Mouse (Mus musculus): ENCODE results near the gene Ptpru. TPM values are rescaled to one million over a fixed set of nuclear protein-coding genes. Genes with fewer than 3 reads are reported as not detected.

Gene Ptpru
- 1.2 and 1.5 TPM in 2 replicates for polyA plus RNA-seq (2012; rRNA removed)

DNA sequence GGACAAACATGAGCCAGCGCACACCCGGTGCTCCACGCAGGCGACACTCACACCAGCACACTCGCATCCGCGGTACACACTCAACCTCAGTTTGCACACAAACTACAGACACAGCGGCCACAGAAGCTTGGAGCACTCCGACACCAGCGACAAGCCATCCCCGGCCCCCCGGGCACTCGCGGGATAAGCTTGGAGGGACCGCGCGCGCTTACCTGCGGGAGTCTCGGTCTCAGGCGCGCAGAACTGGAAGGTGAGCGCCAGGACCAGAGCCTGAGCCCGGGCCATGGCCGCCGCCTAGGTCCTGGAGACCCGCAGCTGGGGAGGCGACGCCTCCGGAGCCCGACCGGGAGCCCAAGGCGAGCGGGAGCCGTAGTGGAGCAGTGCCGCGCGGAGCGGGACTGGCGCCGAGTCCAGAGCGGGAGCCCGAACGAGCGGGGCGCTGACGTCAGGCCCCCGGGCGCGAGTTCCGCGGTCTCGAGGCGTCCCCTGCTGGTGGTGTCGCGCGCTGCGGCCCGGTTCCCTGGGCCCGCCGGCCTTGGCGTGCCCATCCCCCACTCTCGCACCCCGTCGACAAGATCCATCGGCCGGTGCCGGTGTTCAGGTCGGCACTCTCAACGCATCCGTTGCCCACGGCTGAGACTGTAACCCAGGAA lies at the start of gene Ptpru:
TSS of gene Ptpru (minus strand) at position 417 of the 653 bp plus-strand sequence.
- DNase-seq (ENCODE audit: low read depth in 1 of 2, low spot score in 2 of 2): peak; percentile 42 to 83
- peaks cover 12% of the 10 kb centered on the region for H3K4me1 ChIP-seq (ENCODE audit: control insufficient read depth, insufficient read depth, insufficient read length)
- TF ChIP-seq POLR2A (IDR thresholded peaks at IDR 0.05; ENCODE audit: low read depth, low read length) (no peak), CTCF (IDR thresholded peaks at IDR 0.05; ENCODE audit: extremely low read depth, insufficient read depth, insufficient read length, insufficient replicate concordance) (peak; percentile 96)
- H3K27me3 ChIP-seq (ENCODE audit: control insufficient read depth, insufficient read depth, low read length): peaks cover 12% of the 10 kb centered on the region
- H3K27ac ChIP-seq (ENCODE audit: insufficient read depth, low read length): no peak within 1 kb of the TSS
- H3K4me3 ChIP-seq (ENCODE audit: extremely low read depth, insufficient read depth, insufficient read length): peak within 1 kb of the TSS; percentile 62
- H3K36me3 ChIP-seq (ENCODE audit: control insufficient read depth, insufficient read depth, low read length): no peaks in the 10 kb centered on the region
- 2% methylated on average over 72 of the region's 72 CpGs for WGBS

GRCm38 (mm10) chr4:131885376-131885775 lies 47.3 kb upstream of the Ptpru start:
- Histone ChIP-seq H3K4me3 (ENCODE audit: extremely low read depth, insufficient read depth, insufficient read length) (no peak overlapping the region), H3K27me3 (ENCODE audit: control insufficient read depth, insufficient read depth, low read length) (no peaks in the 10 kb centered on the region), H3K27ac (ENCODE audit: insufficient read depth, low read length) (no peak overlapping the region), H3K4me1 (ENCODE audit: control insufficient read depth, insufficient read depth, insufficient read length) (0 out of 2 replicates have a peak, but pooled peaks cover 3% of the 10 kb centered on the region), H3K36me3 (ENCODE audit: control insufficient read depth, insufficient read depth, low read length) (peaks cover 18% of the 10 kb centered on the region)
- 83% methylated on average over 6 of the region's 6 CpGs for WGBS
- no peak for DNase-seq (ENCODE audit: low read depth in 1 of 2, low spot score in 2 of 2)
- TF ChIP-seq CTCF (IDR thresholded peaks at IDR 0.05; ENCODE audit: extremely low read depth, insufficient read depth, insufficient read length, insufficient replicate concordance) (no peak), POLR2A (IDR thresholded peaks at IDR 0.05; ENCODE audit: low read depth, low read length) (no peak)

DNA sequence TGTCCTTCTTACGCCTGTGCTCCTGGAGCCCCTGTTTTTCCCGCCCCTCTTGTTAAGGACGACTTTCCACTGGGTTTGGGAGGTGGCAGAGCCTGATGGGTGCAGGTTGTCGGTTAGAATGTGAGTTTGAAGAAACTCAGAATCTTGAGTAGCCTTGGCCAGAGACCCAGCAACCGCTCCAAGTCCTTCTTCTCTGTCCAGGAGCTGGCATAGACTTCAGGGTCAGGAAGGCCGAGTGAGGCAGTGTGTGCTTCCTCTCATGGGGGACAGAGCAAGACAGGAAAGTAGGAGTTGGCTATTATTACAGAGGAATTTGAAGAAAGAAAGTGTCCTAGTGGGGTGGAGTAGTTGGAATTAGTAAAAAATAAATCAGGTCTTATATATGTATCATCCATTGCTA lies 45.5 kb upstream of the Ptpru start:
- H3K4me1 ChIP-seq (ENCODE audit: control insufficient read depth, insufficient read depth, insufficient read length): peaks cover 2% of the 10 kb centered on the region
- 86% methylated on average over 6 of the region's 6 CpGs for WGBS
- no peak overlapping the region for H3K4me3 ChIP-seq (ENCODE audit: extremely low read depth, insufficient read depth, insufficient read length)
- H3K27ac ChIP-seq (ENCODE audit: insufficient read depth, low read length): no peak overlapping the region
- peaks cover 17% of the 10 kb centered on the region for H3K36me3 ChIP-seq (ENCODE audit: control insufficient read depth, insufficient read depth, low read length)
- no peaks in the 10 kb centered on the region for H3K27me3 ChIP-seq (ENCODE audit: control insufficient read depth, insufficient read depth, low read length)
- no peak for DNase-seq (ENCODE audit: low read depth in 1 of 2, low spot score in 2 of 2)
- TF ChIP-seq CTCF (IDR thresholded peaks at IDR 0.05; ENCODE audit: extremely low read depth, insufficient read depth, insufficient read length, insufficient replicate concordance): no peak
- TF ChIP-seq POLR2A (IDR thresholded peaks at IDR 0.05; ENCODE audit: low read depth, low read length): no peak

DNA sequence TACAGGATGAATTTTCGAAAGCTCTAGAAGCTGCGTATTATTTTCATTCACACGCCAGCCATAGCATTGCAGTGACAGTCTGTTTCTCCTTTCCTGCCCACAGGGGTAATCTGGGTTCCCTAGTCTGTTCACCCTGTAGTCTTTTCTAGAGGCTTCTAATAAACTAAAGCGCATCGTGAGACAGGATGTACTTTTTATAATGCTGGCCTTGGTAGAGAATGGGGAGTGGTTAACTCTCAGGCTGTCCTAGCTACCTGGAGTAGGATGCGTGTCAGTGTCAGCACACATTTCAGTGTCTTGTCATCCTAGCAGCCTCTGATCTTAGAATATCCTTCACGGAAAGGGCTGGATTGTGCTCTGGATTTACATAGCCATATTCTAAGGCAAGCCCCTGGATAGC lies 43.2 kb upstream of the Ptpru start:
- WGBS: 75% methylated on average over 7 of the region's 7 CpGs
- H3K27me3 ChIP-seq (ENCODE audit: control insufficient read depth, insufficient read depth, low read length): no peaks in the 10 kb centered on the region

GRCm38 (mm10) chr4:131879692-131880091 lies 41.6 kb upstream of the Ptpru start:
- TF ChIP-seq CTCF (IDR thresholded peaks at IDR 0.05; ENCODE audit: extremely low read depth, insufficient read depth, insufficient read length, insufficient replicate concordance) (no peak), POLR2A (IDR thresholded peaks at IDR 0.05; ENCODE audit: low read depth, low read length) (no peak)
- H3K4me1 ChIP-seq (ENCODE audit: control insufficient read depth, insufficient read depth, insufficient read length): peaks cover 8% of the 10 kb centered on the region
- H3K27ac ChIP-seq (ENCODE audit: insufficient read depth, low read length): no peak overlapping the region
- 60% methylated on average over 1 of the region's 1 CpGs for WGBS
- H3K36me3 ChIP-seq (ENCODE audit: control insufficient read depth, insufficient read depth, low read length): peaks cover 3% of the 10 kb centered on the region
- no peak for DNase-seq (ENCODE audit: low read depth in 1 of 2, low spot score in 2 of 2)
- no peaks in the 10 kb centered on the region for H3K27me3 ChIP-seq (ENCODE audit: control insufficient read depth, insufficient read depth, low read length)
- H3K4me3 ChIP-seq (ENCODE audit: extremely low read depth, insufficient read depth, insufficient read length): no peak overlapping the region

More for the DNA sequence above, 43.2 kb upstream of the Ptpru start:
- no peak overlapping the region for H3K27ac ChIP-seq (ENCODE audit: insufficient read depth, low read length)
- no peak for TF ChIP-seq POLR2A (IDR thresholded peaks at IDR 0.05; ENCODE audit: low read depth, low read length)
- TF ChIP-seq CTCF (IDR thresholded peaks at IDR 0.05; ENCODE audit: extremely low read depth, insufficient read depth, insufficient read length, insufficient replicate concordance): no peak
- H3K4me3 ChIP-seq (ENCODE audit: extremely low read depth, insufficient read depth, insufficient read length): no peak overlapping the region
- peaks cover 3% of the 10 kb centered on the region for H3K4me1 ChIP-seq (ENCODE audit: control insufficient read depth, insufficient read depth, insufficient read length)
- H3K36me3 ChIP-seq (ENCODE audit: control insufficient read depth, insufficient read depth, low read length): peaks cover 15% of the 10 kb centered on the region
- no peak for DNase-seq (ENCODE audit: low read depth in 1 of 2, low spot score in 2 of 2)

- Histone ChIP-seq H3K36me3 (ENCODE audit: control insufficient read depth, insufficient read depth, low read length) (no peaks in the 10 kb centered on the region), H3K27me3 (ENCODE audit: control insufficient read depth, insufficient read depth, low read length) (no peaks in the 10 kb centered on the region), H3K4me1 (ENCODE audit: control insufficient read depth, insufficient read depth, insufficient read length) (peaks cover 10% of the 10 kb centered on the region), H3K27ac (ENCODE audit: insufficient read depth, low read length) (no peak overlapping the region), H3K4me3 (ENCODE audit: extremely low read depth, insufficient read depth, insufficient read length) (no peak overlapping the region)
- 77% methylated on average over 2 of the region's 2 CpGs for WGBS
- no peak for DNase-seq (ENCODE audit: low read depth in 1 of 2, low spot score in 2 of 2)
- TF ChIP-seq CTCF (IDR thresholded peaks at IDR 0.05; ENCODE audit: extremely low read depth, insufficient read depth, insufficient read length, insufficient replicate concordance): no peak
- TF ChIP-seq POLR2A (IDR thresholded peaks at IDR 0.05; ENCODE audit: low read depth, low read length): no peak
Measured at GRCm38 (mm10) chr4:131876836-131877235, 38.7 kb upstream of the Ptpru start.

DNA sequence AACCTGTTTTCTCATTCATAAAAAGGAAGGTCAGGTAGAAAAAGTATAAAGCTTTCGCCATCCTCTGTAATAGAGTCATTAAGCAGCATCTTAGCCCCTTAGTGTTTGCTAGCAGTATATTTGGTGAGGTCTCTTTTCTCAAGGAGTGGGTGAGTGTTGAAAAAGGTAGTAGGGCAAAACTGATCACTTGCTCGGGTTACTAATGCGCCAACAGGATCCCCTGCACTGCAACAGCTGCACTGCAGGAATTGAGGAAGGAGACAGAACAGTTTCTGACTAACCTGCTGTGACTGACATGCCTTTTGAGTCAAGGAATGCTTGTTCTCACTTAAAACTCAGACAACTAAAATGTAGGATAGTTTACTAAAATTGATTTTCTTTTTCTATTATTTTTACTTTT lies 37.2 kb upstream of the Ptpru start:
- TF ChIP-seq CTCF (IDR thresholded peaks at IDR 0.05; ENCODE audit: extremely low read depth, insufficient read depth, insufficient read length, insufficient replicate concordance): no peak
- no peak for TF ChIP-seq POLR2A (IDR thresholded peaks at IDR 0.05; ENCODE audit: low read depth, low read length)
- Histone ChIP-seq H3K36me3 (ENCODE audit: control insufficient read depth, insufficient read depth, low read length) (no peaks in the 10 kb centered on the region), H3K27me3 (ENCODE audit: control insufficient read depth, insufficient read depth, low read length) (no peaks in the 10 kb centered on the region), H3K4me1 (ENCODE audit: control insufficient read depth, insufficient read depth, insufficient read length) (peaks cover 10% of the 10 kb centered on the region), H3K4me3 (ENCODE audit: extremely low read depth, insufficient read depth, insufficient read length) (no peak overlapping the region), H3K27ac (ENCODE audit: insufficient read depth, low read length) (no peak overlapping the region)
- DNase-seq (ENCODE audit: low read depth in 1 of 2, low spot score in 2 of 2): no peak
- 22% methylated on average over 3 of the region's 3 CpGs for WGBS
